Mouse (Mus musculus) cerebellum, adult 2 months (tissue): ENCODE results near the gene Lrrc49.

Experiments
- CTCF ChIP-seq: fragments of 200-500 bp; IDR thresholded peaks from 2 replicates; pipeline ENCODE4 v1.5.1; 2011; ENCODE audit warnings: low read depth, mild to moderate bottlenecking, control low read depth, low read length, moderate library complexity, borderline replicate concordance; ENCODE audit not compliant: insufficient read depth
- POLR2A ChIP-seq: fragments of 200-500 bp; IDR thresholded peaks from 2 replicates; pipeline ENCODE4 v1.6.1; 2011; ENCODE audit warnings: low read length, control low read depth, borderline replicate concordance; ENCODE audit not compliant: insufficient read depth

DNA sequence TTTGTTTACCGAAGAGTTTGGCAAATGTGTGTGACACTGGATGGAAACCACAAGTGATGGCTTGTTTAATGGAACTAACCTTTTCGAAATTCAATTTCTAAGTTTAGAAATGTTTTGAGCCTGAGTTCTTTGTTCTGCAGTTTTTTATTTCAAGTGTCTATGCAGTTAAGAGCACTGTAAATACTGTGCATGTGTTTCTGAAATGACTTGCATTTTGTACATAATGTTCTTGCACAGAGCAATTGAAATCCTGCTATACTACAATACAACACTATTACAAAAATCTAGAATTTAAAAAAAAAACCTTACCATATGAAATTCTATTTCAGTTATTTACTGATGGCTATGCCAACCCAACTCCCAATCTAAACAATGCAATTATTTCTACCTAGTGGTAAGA, 75.7 kb downstream of the Lrrc49 start:
- TF ChIP-seq CTCF (no peak), POLR2A (no peak)
